Mouse (Mus musculus) A20 (cell line): Measurements from ENCODE around the gene 1700067K01Rik.
A peak's percentile ranks its signal among the peaks of the same experiment; 100 is the strongest.
"Not testable (repeated sequence)": the region's sequence is repeated elsewhere in the genome, so short reads cannot be mapped to it uniquely, and the experiment has no call there.

Source experiments
- DNase-seq: peaks from one replicate; pipeline ENCODE4 v3.0.0-alpha.2; 2011; ENCODE audit warnings: low read depth, low spot score

Gene 1700067K01Rik

DNA sequence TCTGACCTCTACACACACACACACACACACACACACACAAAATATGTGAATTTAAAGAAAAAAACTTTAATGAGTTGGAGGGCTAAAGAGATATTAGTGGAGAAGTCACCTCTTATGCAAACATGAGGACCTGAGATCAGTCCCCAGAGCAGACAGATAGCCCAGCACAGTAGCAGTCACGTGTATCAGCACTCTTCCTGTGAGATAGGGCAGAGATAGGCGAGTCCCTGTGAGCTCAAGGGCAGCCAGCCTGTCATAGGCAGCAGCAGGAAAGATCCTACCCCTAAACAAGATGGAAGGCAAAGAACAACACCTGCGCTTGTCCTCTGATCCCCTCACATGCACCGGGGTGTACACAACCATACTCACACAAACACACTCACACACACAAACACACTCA lies 18.9 kb upstream of the 1700067K01Rik start:
- DNase-seq, result no peak

DNA sequence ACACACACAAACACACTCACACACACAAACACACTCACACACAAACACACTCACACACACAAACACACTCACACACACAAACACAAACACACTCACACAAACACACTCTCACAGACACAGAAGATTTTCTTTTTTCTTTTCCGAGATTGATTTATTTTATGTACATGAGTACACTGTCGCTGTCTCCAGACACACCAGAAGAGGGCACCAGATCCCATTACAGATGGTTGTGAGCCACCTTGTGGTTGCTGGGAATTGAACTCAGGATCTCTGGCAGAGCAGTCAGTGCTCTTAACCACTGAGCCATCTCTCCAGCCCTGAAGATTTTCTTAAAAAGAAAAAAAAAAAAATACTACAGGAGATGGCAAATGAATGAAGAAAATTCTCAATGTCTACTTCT lies 18.1 kb upstream of the 1700067K01Rik start:
- DNase-seq, result not testable (repeated sequence)

DNA sequence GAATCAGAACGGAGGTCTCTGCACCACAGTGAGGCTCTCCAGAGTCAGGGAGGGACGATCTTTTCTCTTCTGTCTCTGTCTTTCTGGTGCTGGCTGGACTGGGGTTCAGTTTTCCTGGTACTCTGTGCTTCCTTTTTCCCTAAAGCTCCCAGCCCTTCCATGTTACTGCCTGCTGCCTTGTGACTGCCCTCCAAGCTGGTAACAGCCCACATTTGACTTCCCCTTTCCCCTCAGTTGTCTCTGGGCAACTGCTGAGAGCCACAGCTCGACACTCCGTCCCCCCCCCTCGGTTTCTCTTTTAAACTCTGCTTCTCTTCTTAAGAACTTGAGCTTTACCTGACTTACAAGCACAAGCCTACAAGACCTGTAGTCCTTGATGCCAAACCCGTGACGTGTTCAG lies 12.1 kb upstream of the 1700067K01Rik start:
- peak; percentile 68 for DNase-seq

DNA sequence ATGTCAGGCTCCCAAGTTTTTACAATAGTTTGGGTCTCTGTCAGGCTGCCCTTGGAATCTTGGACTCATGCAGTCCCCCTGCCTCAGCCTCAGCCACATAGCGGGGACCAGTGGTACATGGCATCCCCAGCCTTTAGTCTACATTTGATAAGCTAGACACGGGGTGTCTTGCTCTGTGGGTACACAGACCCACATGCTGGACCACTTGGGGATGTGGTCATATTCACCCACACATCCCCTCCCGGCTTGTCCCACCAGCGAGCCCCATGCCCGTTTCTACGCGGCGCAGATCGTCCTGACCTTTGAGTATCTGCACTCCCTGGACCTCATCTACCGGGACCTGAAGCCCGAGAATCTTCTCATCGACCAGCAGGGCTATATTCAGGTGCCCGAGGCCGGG lies 11.1 kb upstream of the 1700067K01Rik start:
- DNase-seq, result no peak

DNA sequence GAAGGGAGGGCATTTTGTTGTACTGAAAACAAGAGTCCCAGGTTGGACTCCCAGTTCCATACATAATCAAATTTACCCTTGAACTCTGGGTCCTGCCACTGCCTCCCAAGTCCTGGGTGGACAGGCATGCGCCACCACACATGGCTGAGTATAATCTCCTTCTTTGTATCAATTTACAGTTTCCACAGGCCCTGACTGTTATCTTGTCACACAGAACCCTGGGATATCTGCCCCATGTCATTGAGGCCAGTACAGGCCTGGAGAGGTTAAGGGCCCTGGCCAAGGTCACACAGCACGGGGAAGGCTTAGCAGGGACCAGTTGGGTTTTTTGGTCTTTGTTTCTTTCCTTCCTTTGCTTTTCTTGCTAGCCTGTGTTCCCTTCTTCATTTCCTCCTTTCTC lies 8.8 kb upstream of the 1700067K01Rik start:
- no peak for DNase-seq

DNA sequence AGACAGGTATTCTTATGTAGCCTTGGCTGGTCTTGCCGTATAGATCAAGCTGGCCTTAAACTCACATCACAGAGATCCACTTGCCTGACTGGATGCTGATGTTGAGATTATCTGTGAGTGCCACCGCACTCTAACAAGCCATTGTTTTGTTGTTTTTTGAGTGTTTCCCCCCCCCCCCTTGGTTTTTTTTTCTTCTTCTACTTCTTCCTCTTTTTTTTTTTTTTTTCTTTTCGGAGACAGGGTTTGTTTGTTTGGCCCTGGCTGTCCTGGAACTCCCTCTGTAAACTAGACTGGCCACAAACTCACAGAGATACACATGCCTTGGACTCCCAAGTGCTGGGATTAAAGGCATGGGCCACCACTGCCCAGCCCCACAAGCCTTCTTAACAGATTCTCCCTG lies 7.3 kb upstream of the 1700067K01Rik start:
- no peak for DNase-seq

DNA sequence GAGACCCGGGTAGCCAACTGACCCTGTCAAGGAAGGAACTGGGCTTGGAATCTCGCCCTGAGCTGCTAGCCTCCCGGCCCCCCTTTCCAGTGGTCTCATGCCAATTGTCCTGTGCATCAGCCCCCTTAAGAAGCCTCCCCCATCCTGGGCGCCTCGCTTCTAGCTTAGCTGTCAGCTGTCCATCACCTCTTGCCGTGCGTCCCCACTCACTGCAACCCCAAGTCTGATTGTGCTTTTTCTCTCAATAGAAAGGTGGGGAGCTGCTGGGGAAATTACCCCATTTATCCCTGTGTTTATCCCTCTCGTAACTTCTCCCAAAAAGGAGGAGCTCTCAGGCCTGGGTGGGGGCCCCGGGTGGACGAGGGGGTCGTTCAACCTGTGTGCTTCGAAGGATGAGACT lies 5.3 kb upstream of the 1700067K01Rik start:
- no peak for DNase-seq

DNA sequence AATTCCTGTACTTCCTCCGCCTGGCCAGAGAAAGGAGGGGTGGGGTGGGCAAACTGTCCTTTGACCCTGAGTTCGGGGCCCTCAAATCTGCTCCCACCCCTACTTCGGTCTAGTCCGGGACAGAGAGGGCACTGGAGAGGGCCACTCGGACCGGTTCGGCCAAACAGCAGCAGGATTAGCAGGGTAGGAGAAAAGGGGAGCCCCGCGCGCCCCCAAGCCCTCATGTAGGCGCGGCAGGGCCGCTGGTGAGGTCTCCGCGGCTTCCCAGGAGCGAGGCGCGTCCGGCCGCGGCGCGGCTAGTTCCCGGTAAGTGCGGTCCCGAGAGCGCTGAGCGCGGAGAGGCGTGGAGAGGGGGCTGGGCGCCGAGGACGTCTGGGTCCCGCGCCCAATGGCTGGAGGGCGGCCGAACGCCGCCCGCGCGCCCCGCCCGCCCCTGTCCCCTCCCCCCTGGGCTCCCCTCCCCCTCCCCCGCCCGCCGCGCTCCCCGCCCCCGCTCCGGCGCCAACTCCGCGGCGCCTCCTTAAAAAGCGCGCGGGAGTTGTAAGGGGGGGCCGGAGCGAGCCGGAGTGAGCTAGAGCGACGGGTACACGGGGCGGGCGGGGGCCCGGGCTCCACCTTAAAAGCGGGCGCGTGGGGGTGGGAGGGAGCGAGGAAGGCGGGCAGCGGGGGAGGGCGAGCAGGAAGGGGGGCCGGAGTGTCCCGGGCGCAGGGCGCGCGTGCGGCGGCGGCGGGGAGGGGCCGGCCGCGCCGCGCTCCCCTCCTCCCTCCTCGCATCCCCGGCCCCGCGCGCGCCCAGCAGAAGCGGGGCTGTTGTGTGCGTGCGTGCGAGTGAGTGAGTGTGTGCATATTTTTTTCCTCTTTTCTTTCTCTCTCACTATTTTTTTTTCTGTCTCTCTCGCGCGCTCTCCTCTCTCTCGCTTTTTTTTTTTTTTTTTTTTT lies 4.5 kb upstream of the 1700067K01Rik start:
- DNase-seq, result peak; percentile 91

DNA sequence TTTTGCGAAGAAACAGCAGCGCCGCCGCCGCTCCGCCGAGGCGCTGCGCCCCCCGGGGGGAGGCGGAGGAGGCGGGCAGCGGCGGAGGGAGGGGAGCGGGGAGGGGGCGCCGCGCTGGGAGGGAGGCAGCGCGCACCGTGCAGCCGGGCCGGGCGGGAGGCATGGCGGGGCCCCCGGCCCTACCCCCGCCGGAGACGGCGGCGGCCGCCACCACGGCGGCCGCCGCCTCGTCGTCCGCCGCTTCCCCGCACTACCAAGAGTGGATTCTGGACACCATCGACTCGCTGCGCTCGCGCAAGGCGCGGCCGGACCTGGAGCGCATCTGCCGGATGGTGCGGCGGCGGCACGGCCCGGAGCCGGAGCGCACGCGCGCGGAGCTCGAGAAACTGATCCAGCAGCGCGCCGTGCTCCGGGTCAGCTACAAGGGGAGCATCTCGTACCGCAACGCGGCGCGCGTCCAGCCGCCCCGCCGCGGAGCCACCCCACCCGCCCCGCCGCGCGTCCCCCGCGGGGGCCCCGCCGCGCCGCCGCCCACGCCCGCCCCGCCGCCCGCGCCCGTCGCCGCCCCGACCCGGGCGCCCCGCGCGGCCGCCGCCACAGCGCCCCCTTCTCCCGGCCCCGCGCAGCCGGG lies 3.7 kb upstream of the 1700067K01Rik start, which contains the start of gene Samd1:
Gene Samd1, plus strand, starts transcription at position 162 of the 631 bp plus-strand sequence.
- peak; percentile 70 for DNase-seq

DNA sequence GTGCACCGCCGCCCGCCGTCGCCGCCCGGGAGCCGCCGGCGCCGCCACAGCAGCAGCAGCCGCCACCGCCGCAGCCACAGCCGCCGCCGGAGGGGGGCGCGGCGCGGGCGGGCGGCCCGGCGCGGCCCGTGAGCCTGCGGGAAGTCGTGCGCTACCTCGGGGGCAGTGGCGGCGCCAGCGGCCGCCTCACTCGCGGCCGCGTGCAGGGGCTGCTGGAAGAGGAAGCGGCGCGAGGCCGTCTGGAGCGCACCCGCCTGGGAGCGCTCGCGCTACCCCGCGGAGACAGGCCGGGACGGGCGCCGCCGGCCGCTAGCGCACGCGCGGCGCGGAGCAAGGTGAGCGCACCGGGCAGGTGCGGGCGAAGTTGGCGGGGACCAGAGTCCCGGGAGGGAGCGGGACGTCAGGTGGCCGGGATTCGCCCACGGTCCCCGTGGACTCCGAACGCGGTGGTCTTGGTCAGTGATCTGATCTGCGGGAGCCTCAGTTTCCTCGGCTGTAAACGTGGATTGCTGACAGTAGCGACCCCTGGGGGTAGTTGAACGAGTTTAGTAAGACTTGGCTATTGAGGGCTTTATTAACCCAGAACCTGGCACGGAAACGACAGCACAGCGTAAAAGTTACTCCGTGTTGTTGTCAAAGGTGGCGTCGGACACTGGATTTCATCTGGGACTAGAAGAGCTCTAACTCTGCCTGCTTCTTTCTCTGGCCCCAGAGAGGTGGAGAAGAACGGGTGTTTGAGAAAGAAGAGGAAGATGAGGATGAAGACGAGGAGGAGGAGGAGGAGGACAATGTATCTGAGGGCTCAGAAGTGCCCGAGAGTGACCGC lies 2.9 kb upstream of the 1700067K01Rik start:
- peak; percentile 91 for DNase-seq

DNA sequence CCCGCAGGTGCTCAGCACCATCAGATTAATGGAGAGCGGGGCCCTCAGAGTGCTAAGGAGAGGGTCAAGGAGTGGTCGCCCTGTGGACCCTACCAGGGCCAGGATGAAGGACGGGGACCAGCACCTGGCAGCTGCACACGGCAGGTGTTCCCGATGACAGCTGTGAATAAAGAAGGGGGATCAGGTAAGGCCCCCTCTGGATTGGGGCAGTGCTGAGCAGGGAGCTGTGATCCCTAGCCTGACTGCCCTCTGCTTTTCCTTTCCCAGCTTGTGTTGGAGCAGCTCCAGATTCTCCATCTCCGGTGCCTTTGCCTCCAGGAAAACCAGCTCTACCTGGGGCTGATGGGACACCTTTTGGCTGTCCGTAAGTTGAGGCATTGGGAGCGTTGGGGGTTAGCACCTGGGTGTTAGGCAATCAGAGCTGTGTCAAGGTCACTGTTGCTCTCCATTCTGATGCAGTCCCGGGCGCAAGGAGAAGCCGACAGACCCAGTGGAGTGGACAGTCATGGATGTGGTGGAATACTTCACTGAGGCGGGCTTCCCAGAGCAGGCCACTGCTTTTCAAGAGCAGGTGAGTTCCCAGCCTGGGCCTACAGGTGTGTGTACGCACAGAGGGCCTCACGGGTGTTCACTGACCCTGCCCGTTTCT lies 2.1 kb upstream of the 1700067K01Rik start:
- DNase-seq, result no peak

DNA sequence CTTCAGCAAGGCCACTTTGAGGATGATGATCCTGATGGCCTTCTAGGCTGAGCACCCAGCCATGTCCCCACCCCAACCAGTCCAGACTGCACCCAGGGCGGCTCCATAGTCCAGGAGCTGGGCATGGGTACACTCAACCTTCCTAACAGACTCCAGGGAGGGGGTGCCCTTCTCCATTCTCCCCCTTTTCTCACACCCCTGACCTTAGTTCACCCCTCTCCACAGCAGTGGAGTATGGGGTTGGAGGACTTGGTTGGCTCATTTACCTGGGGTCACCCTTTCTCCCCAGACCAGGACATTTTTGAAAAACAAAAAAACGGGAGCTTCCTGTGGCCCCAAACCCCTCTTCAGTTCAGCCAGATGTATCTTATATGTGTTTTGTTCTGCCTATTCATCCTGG lies 1.5 kb upstream of the 1700067K01Rik start:
- DNase-seq, result no peak

DNA sequence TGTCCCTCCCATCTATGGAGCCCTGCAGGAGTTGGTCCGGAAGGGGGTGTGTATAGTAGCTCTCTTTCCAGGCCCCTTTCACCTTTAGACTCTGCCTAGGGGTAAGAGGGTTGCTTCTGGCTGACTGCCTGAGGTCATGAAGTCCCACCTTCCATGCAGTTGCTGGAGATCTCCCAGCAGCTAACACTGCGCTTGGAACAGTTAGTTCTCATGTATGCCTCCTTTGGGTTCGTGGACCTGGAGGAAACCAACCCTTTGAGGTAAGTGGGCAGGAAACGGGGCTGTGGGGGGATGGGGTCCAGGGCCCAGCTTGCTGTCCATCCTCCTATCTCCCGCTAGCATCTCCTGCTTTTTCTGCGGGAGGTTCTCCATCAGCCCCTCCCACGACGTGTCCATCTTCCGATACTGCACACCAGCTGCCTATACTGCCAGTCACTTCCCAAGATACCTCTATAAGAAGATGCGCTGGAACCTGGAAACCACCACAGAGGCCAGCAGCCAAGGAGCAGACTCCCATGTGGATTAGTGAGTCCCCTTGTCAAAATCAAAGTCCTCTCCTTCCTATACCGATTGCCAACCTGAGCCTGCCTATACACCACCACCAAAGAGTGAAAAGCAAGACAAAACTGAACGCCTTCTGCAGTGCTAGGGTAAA lies 1.8 kb downstream of the 1700067K01Rik start:
- no peak for DNase-seq

DNA sequence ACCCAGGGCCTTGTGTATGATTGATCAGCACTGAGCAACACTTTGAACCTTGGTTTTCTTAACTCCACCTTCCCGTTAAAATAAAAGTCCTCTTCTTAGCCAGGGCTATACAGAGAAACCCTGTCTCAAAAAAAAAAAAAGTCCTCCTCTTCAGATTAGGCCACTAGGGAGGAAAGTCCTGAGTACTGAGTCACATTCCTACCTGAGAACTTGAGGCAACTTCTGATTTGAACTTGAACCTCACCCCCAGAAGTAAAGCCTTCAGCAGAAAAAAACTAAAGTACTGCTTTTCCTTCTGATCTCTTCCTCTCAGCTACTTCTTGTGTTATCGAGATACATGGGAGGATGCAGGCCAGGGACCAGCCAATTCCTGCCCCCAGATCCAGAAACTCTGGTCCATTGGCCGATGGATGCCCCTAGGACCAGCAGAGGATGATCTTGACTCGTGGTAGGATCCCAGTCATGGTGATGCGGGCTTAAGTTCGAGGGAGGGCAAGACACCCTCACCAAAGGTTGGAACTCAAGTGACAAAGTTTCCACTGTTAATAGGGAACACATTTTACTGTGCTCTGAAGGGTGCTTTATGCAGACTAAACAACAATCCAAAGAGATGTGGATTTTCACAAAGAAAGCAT lies 2.4 kb downstream of the 1700067K01Rik start:
- no peak for DNase-seq

DNA sequence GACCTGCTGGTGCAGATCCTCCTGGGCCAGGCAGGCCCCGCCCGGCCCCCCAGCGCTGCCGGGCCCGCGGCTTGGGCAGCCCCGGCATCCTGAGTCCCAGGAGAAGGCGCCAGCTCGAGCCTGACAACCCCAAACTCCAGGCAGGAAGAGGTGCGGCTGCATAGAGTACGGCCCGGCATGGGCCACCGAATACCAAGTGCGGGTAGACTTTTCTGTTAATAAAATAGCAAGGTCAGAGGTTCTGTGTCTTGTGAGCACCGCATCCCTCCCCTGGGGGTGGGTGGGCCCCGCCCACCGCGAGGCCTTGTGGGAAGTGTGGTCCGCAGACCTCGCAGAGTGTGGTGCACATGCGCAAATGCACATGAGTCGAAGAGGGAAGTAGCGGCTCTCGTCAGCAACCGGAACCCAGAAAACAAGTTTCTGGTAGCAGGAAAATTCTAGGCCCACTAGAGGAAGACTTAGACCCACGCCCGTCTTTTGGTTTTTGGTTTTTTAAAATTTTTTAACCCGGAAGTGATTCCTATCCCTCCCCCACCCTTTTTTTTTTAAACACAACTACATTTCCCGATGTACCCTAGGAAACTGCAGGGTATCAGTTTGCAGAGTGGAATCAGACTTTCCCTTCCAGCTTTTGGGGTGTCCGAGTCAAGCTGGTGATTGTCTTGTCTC lies 3.4 kb downstream of the 1700067K01Rik start:
- peak; percentile 97 for DNase-seq

DNA sequence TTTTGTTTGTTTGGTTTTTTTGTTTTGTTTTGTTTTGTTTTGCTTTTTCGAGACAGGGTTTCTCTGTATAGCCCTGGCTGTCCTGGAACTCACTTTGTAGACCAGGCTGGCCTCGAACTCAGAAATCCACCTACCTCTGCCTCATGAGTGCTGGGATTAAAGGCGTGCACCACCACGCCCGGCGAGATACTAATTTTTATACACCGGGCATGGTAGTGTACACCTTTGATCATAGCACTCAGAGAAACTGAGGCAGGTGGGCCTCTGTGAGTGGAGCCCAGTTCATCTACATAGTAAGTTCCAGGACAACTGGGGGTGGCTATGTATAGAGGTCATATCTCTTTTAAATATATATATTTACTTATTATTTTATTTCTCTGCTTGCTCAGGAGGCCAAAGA lies 4.2 kb downstream of the 1700067K01Rik start:
- DNase-seq, result not testable (repeated sequence)

DNA sequence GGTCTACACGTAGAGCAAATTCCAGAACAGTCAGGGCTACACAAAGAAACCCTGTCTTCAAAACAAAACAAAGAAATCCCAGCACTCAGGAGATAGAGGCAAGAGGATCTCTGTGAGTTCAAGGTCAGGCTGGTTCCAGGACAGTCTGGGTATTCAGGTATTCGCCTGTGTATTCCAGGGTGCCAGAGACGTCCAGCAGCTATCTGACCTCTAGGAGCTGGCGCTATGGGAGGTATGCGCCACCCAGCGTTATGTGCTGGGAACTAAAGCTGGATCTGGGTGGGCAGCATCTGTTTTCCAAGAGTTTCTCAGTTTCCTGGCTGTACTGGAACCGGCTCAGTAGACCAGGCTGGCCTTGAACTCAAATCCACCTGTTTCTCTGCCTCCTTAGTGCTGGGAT lies 7.1 kb downstream of the 1700067K01Rik start:
- no peak for DNase-seq

DNA sequence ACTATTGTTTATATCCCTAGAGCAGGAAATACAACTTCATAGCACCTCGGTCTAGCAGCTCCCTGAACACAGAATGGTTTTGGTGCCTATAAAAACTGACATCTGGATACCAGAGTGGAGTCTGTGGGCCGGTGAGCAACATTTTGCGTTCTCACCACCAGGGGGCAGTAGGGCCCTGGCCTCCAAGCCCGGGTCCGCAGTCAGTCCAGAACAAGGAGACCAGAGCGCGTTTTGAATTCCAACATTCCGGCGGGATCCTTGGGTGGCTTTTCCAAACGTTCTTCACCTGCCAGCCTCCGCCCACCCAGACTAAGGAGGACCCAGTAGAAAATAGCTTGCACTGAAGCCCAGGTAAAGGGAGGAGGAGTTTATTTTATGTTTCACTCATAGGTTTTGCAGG lies 8.6 kb downstream of the 1700067K01Rik start:
- DNase-seq, result peak; percentile 63

DNA sequence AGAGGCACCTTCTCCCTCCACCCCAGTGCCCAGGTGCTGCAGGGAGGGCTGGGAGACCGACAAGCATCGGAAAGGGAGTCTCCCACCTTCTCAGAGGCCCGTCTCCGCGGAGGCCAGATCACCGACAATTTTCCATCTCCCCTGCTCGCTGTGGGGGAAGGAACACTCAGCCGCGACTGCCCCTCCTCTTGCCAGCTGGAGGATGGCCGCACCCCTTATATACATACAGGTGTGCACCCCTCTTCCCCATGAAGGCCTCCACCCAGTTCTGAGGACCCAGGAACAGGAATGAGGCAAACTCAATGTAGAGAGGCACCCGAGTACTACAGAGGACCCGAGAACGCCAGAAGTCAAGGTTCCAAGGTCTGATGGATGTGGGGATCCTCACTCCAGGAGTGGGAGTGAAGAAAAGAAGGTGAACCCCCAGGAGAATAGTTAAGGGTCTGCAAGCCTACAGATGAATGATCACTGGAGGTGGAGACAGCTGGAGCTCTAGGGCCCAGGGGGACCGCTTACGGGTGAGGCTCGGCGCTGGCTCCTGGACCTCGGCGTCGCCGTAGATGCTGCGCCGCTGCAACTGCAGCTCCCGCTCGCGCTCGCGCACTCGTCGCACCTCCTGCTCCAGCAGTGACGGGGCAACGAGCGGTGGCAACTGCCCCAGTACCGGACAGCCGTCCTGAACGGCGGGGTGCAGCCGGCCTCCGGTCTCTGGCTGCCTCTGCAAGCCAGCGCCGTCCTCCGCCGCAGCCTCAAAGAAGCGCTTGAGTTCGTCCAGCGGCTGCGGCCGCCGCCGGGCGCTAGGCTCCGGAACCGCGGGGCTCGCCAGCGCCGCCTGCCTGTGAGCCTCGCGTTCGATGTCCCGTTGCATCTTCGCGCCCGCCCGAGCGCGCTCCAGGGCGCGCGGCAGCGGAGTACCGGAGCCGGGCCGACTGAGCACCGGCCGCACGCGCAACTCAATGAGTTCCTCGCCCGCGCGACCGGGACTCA lies 9.6 kb downstream of the 1700067K01Rik start:
- peak; percentile 62 for DNase-seq
